Mouse (Mus musculus): Measurements from ENCODE around the gene Gna15. TPM values are rescaled to one million over a fixed set of nuclear protein-coding genes. Genes with fewer than 3 reads are reported as not detected.

Gene Gna15
- total RNA-seq, 2 experiments from 2014 or later = 1.3 to 2.8 TPM

GRCm38 (mm10) chr10:81538321-81539048 lies 14.5 kb upstream of the Gna15 start:
- H3K4me3 ChIP-seq = no peak overlapping the region
- no peak for DNase-seq (ENCODE audit: extremely low spot score in 1 of 2, low spot score in 2 of 2)
- intact Hi-C loops (cut with DNase I) = loop anchor here (2.0 kb wide), 1 partner anchor 42 kb away; the partner anchor contains the start of gene Ncln
- no peak for TF ChIP-seq CTCF (IDR thresholded peaks at IDR 0.05)
- H3K27ac ChIP-seq = 0 out of 2 replicates have a peak overlapping the region, but pooled peaks have one; percentile 24

- no peak for DNase-seq (ENCODE audit: extremely low spot score in 1 of 2, low spot score in 2 of 2)
- no peak for TF ChIP-seq CTCF (IDR thresholded peaks at IDR 0.05)
- Histone ChIP-seq H3K27ac (no peak overlapping the region), H3K4me3 (no peak overlapping the region)
- intact Hi-C loops (cut with DNase I) = no loop called here
These were observed 13.4 kb upstream of the Gna15 start for GRCm38 (mm10) chr10:81537429-81537828.

- H3K27ac ChIP-seq = no peak overlapping the region
- H3K4me3 ChIP-seq = no peak overlapping the region
- intact Hi-C loops (cut with DNase I) = no loop called here
- peak; percentile 59 for TF ChIP-seq CTCF (IDR thresholded peaks at IDR 0.05)
- DNase-seq (ENCODE audit: extremely low spot score in 1 of 2, low spot score in 2 of 2) = no peak
These were observed 12.7 kb upstream of the Gna15 start for GRCm38 (mm10) chr10:81536734-81537133.

GRCm38 (mm10) chr10:81534826-81535225 lies 10.8 kb upstream of the Gna15 start:
- Histone ChIP-seq H3K4me3 (no peak overlapping the region), H3K27ac (no peak overlapping the region)
- intact Hi-C loops (cut with DNase I) = no loop called here
- no peak for TF ChIP-seq CTCF (IDR thresholded peaks at IDR 0.05)
- no peak for DNase-seq (ENCODE audit: extremely low spot score in 1 of 2, low spot score in 2 of 2)

- no peak overlapping the region for H3K4me3 ChIP-seq
- peak; percentile 72 to 73 for DNase-seq (ENCODE audit: extremely low spot score in 1 of 2, low spot score in 2 of 2)
- TF ChIP-seq CTCF (IDR thresholded peaks at IDR 0.05) = peak; percentile 99
- intact Hi-C loops (cut with DNase I) = loop anchor here (1.0 kb wide), 1 partner anchor 24 kb away; no protein-coding TSS in a partner anchor
- H3K27ac ChIP-seq = no peak overlapping the region
These were observed 2.8 kb upstream of the Gna15 start for GRCm38 (mm10) chr10:81526779-81527178.

GRCm38 (mm10) chr10:81525017-81525694 lies 1.1 kb upstream of the Gna15 start:
- H3K4me3 ChIP-seq = no peak overlapping the region
- DNase-seq (ENCODE audit: extremely low spot score in 1 of 2, low spot score in 2 of 2) = no peak
- no peak for TF ChIP-seq CTCF (IDR thresholded peaks at IDR 0.05)
- H3K27ac ChIP-seq = 0 out of 2 replicates have a peak overlapping the region, but pooled peaks have one; percentile 2
- intact Hi-C loops (cut with DNase I) = no loop called here

GRCm38 (mm10) chr10:81523570-81523969 lies 455 bp downstream of the Gna15 start:
- no peak for DNase-seq (ENCODE audit: extremely low spot score in 1 of 2, low spot score in 2 of 2)
- H3K4me3 ChIP-seq = peak overlapping the region; percentile 24
- peak overlapping the region; percentile 55; the same call in 1 of the 2 replicates for H3K27ac ChIP-seq
- TF ChIP-seq CTCF (IDR thresholded peaks at IDR 0.05) = no peak
- intact Hi-C loops (cut with DNase I) = no loop called here

GRCm38 (mm10) chr10:81523142-81523541 lies 883 bp downstream of the Gna15 start:
- intact Hi-C loops (cut with DNase I) = no loop called here
- Histone ChIP-seq H3K4me3 (no peak overlapping the region), H3K27ac (no peak overlapping the region)
- DNase-seq (ENCODE audit: extremely low spot score in 1 of 2, low spot score in 2 of 2) = no peak
- no peak for TF ChIP-seq CTCF (IDR thresholded peaks at IDR 0.05)

- no peak for DNase-seq (ENCODE audit: extremely low spot score in 1 of 2, low spot score in 2 of 2)
- Histone ChIP-seq H3K4me3 (no peak overlapping the region), H3K27ac (no peak overlapping the region)
- intact Hi-C loops (cut with DNase I) = loop anchor here (2.0 kb wide), 1 partner anchor 13 kb away; no protein-coding TSS in a partner anchor
- no peak for TF ChIP-seq CTCF (IDR thresholded peaks at IDR 0.05)
These were observed 4.1 kb downstream of the Gna15 start for GRCm38 (mm10) chr10:81519978-81520365.

- intact Hi-C loops (cut with DNase I) = no loop called here
These were observed 4.6 kb downstream of the Gna15 start for GRCm38 (mm10) chr10:81519227-81519977.

GRCm38 (mm10) chr10:81518546-81518945 lies 5.5 kb downstream of the Gna15 start:
- peak in 1 of 2 experiments; percentile 58 for DNase-seq (ENCODE audit: extremely low spot score in 1 of 2, low spot score in 2 of 2)
- Histone ChIP-seq H3K27ac (no peak overlapping the region), H3K4me3 (no peak overlapping the region)
- intact Hi-C loops (cut with DNase I) = no loop called here
- peak; percentile 81 for TF ChIP-seq CTCF (IDR thresholded peaks at IDR 0.05)

More at GRCm38 (mm10) chr10:81519227-81519977, 4.6 kb downstream of the Gna15 start:
- DNase-seq (ENCODE audit: extremely low spot score in 1 of 2, low spot score in 2 of 2) = no peak
- H3K4me3 ChIP-seq = no peak overlapping the region
- TF ChIP-seq CTCF (IDR thresholded peaks at IDR 0.05) = no peak
- no peak overlapping the region; the same call in 1 of the 2 replicates for H3K27ac ChIP-seq

- Histone ChIP-seq H3K27ac (no peak overlapping the region), H3K4me3 (no peak overlapping the region)
- TF ChIP-seq CTCF (IDR thresholded peaks at IDR 0.05) = no peak
- no peak for DNase-seq (ENCODE audit: extremely low spot score in 1 of 2, low spot score in 2 of 2)
- intact Hi-C loops (cut with DNase I) = no loop called here
These were observed 6.8 kb downstream of the Gna15 start for GRCm38 (mm10) chr10:81517227-81517626.

All from left cerebral cortex, adult 2 months (tissue).